Mouse (Mus musculus) Muller cell, postnatal 12 days (primary cell): ENCODE results near the gene Zer1.
"Not testable (repeated sequence)": the region's sequence is repeated elsewhere in the genome, so short reads cannot be mapped to it uniquely, and the experiment has no call there.

Experiments
- DNase-seq: peaks from one replicate; pipeline ENCODE4 v3.0.0-alpha.2; 2015; ENCODE audit errors: inconsistent ontology term

Zer1 gene

GRCm38 (mm10) chr2:30124472-30125274 lies at the start of gene Zer1:
TSS of gene Zer1 (minus strand) at chr2:30124585.
- DNase-seq, result peak; percentile 97

- no peak for DNase-seq
Measured at GRCm38 (mm10) chr2:30173541-30174240, 49.3 kb upstream of the Zer1 start.

DNA sequence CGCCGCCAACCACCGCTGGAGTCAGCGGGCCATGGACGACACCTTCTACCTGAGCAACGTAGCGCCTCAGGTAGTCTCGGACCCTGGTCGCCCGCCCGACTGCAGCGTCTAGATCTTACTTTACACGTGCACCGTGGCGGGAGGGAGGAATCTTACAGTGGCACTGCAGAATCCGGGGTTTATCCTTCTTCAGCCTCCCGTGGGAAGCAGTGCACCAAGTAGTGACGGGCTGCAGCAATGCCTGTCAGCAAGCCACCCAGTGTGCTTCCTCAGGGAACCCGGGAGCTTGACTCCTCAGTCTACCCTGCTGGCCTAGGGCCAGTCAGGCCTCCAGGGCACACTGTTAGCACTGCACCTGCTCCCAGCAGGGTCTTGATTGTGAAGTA lies 47.6 kb upstream of the Zer1 start:
- no peak for DNase-seq

- DNase-seq, result peak; percentile 89
Measured at GRCm38 (mm10) chr2:30171371-30171996, 47.1 kb upstream of the Zer1 start, which contains the start of gene Endog. TSS of gene Endog (plus strand) at chr2:30171493.

DNA sequence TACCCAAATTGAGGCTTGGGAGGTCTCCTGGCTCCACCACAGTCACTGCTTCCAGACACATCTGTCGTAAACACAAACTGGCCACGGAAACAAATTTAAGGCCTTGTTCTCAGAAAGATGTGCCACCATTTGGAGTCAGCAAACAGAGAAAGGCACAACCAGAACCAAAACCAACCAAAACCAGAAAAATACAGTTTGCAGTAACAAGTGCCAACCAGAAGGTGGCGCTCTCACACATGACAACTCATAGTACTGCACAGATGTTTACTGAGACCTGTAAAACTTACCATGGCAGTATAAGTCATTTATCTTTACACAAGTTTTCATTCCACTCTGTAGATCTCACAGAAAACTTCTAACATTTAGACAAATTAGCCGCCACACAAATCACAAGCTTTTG lies 42.3 kb upstream of the Zer1 start:
- no peak for DNase-seq

- DNase-seq, result no peak
Measured at GRCm38 (mm10) chr2:30164340-30164932, 40.1 kb upstream of the Zer1 start.

GRCm38 (mm10) chr2:30161809-30162208 lies 37.4 kb upstream of the Zer1 start:
- DNase-seq, result peak; percentile 8

GRCm38 (mm10) chr2:30159871-30160270 lies 35.5 kb upstream of the Zer1 start:
- not testable (repeated sequence) for DNase-seq

GRCm38 (mm10) chr2:30152616-30153015 lies 28.2 kb upstream of the Zer1 start:
- no peak for DNase-seq

GRCm38 (mm10) chr2:30151840-30152239 lies 27.5 kb upstream of the Zer1 start:
- DNase-seq, result no peak

GRCm38 (mm10) chr2:30147466-30147865 lies 23.1 kb upstream of the Zer1 start:
- peak; percentile 31 for DNase-seq

DNA sequence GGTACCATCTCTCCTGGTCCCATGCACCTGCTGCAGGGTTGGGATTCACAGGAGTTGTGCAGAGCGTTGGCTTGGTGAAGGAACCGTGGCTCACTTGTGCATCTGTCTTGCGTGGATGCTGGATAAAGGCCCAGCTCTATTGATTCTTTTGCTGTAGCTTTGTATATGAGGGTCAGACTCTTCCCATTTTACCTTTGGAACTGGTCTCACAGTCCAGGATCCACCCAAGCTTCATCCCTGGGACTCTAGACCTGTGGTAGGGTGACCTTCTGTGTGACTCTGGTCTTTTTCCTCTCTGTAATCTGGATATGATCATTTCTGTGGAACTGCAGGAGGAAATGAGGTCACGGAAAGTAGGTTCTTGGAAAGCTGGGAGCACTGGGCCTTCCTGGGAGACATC lies 20.1 kb upstream of the Zer1 start:
- DNase-seq, result no peak

- not testable (repeated sequence) for DNase-seq
Measured at GRCm38 (mm10) chr2:30140021-30140420, 15.6 kb upstream of the Zer1 start.

- no peak for DNase-seq
Measured at GRCm38 (mm10) chr2:30136458-30136857, 12.1 kb upstream of the Zer1 start.

GRCm38 (mm10) chr2:30134928-30135620 lies 10.7 kb upstream of the Zer1 start:
- no peak for DNase-seq

DNA sequence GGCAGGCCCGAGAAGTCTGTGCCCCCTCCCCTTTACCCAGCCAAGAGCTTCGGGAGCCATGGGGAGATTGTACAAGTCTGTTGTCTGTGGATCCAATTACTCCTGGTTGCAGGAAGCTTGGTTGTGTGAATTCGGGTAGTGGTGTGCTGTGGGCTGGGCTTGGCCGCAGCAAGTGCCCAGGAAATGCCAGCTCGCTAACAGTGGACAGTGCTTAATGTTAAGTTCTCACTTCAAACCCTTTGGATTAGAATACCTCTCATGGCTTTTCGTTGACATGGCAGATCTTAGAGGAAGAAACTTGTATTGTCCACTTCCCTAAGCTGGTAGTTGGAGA lies 10.0 kb upstream of the Zer1 start:
- no peak for DNase-seq

GRCm38 (mm10) chr2:30133613-30134377 lies 9.4 kb upstream of the Zer1 start, which contains the start of gene Tbc1d13:
TSS of gene Tbc1d13 (plus strand) at chr2:30133746.
- peak; percentile 98 for DNase-seq

- DNase-seq, result peak; percentile 68
Measured at GRCm38 (mm10) chr2:30132801-30133612, 8.6 kb upstream of the Zer1 start.

DNA sequence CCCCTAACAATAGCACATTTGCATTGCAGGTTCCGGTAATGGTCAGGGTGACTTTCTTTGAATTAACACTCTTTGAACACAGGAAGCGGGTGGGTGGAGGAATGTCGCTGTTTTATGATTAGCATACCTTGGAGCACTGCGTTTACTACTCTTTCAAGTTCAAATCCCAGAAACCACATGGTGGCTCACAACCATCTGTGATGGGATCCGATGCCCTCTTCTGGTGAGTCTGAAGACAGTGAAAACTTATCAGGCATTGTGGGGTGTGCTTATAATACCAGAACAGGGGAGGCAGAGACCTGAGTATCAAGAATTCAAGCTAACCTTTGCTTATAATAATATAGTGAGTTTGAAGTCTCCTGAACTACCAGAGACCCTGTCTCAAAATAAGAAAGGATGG lies 6.9 kb upstream of the Zer1 start:
- DNase-seq, result not testable (repeated sequence)

- no peak for DNase-seq
Measured at GRCm38 (mm10) chr2:30130156-30130555, 5.8 kb upstream of the Zer1 start.
